Mouse (Mus musculus): ENCODE measurements around the gene Baiap2l2. TPM values are rescaled to one million over a fixed set of nuclear protein-coding genes. Genes with fewer than 3 reads are reported as not detected.

The Baiap2l2 gene
- polyA plus RNA-seq (2017; shearing (Covaris generic)): 1.4 TPM

GRCm38 (mm10) chr15:79285399-79285798 lies at the start of gene Baiap2l2:
Gene Baiap2l2, minus strand, starts transcription at chr15:79285537.

DNA sequence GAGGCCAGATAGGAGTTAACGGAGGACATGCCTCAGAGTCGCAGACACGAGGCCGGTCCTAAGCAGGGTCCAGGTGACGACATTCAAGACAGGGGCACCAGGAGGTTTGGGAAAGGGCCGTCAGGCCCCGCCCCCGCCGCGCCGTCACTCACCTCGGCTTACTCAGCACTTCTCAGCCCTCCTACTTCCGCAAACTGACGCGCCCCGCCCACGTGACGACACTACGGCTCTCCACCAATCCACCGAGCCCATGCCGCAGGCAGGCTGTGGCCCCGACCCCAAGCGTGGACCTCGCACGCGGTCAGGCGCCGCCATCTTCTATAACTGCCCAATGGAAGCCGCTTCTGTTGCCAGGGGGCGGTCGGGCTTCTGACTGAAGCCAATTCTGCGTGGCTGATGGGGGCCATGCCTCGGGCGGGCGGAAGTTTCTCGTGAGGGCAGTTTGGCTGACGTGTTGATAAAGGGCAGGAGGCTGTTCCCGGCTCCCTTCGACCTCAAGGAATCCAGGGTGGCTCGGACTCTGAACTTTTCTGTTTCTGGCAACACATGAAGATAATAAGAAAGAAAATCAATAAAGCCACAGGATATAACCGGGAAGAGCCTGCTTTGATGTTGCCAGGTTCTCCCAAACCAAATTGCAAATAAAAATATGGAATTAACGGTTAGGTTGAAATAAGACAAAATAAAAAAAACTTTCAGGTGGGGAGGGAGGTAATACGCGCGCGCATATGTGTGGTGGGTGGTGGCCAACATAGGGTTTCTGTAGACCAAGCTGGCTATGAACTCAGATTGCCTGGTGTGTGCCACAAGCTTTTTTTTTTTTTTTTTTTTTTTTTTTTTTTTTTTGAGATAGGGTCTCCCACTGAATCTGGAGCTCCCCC lies 43.0 kb upstream of the Baiap2l2 start, which contains the start of gene Pla2g6:
Pla2g6 (minus strand) TSS at position 333 of the 881 bp plus-strand sequence.

GRCm38 (mm10) chr15:79254661-79255060 lies 30.7 kb downstream of the Baiap2l2 start, which contains the start of gene Slc16a8:
Gene Slc16a8, minus strand, starts transcription at chr15:79254761.

GRCm38 (mm10) chr15:79229058-79229821 lies 56.1 kb downstream of the Baiap2l2 start, which contains the start of the genes Pick1 and Gm49486:
Gene Pick1, plus strand, starts transcription at chr15:79229173.
Gene Gm49486, plus strand, starts transcription at chr15:79229391.

Other genes with a start within 250 kb of the Baiap2l2 start
- not detected for gene Galr3, start 243.7 kb downstream of the Baiap2l2 start, polyA plus RNA-seq (2017; shearing (Covaris generic))
- gene Ankrd54, start 222.6 kb downstream of the Baiap2l2 start, polyA plus RNA-seq (2017; shearing (Covaris generic)): 41.2 TPM
- gene Eif3l, start 210.4 kb downstream of the Baiap2l2 start, polyA plus RNA-seq (2017; shearing (Covaris generic)): 99.7 TPM
- 30.7 TPM for gene Micall1, start 176.6 kb downstream of the Baiap2l2 start, polyA plus RNA-seq (2017; shearing (Covaris generic))
- gene Polr2f, start 144.5 kb downstream of the Baiap2l2 start, polyA plus RNA-seq (2017; shearing (Covaris generic)): 82.3 TPM
- gene 1700088E04Rik, start 144.3 kb downstream of the Baiap2l2 start, polyA plus RNA-seq (2017; shearing (Covaris generic)): 0.99 TPM
- 0.17 TPM for gene Sox10, start 120.3 kb downstream of the Baiap2l2 start, polyA plus RNA-seq (2017; shearing (Covaris generic))
- gene Pick1, start 56.4 kb downstream of the Baiap2l2 start, polyA plus RNA-seq (2017; shearing (Covaris generic)): 32.2 TPM
- gene Gm49486, start 56.1 kb downstream of the Baiap2l2 start, polyA plus RNA-seq (2017; shearing (Covaris generic)): not detected
- gene Slc16a8, start 30.8 kb downstream of the Baiap2l2 start, polyA plus RNA-seq (2017; shearing (Covaris generic)): not detected
- gene Pla2g6, start 42.9 kb upstream of the Baiap2l2 start, polyA plus RNA-seq (2017; shearing (Covaris generic)): 15.6 TPM
- 111 TPM for gene Maff, start 61.1 kb upstream of the Baiap2l2 start, polyA plus RNA-seq (2017; shearing (Covaris generic))
- gene Tmem184b, start 118.0 kb upstream of the Baiap2l2 start, polyA plus RNA-seq (2017; shearing (Covaris generic)): 41.1 TPM
- gene Csnk1e, start 170.0 kb upstream of the Baiap2l2 start, polyA plus RNA-seq (2017; shearing (Covaris generic)): 92.8 TPM
- gene Kcnj4, start 219.7 kb upstream of the Baiap2l2 start, polyA plus RNA-seq (2017; shearing (Covaris generic)): not detected
- not detected for gene Kdelr3, start 230.9 kb upstream of the Baiap2l2 start, polyA plus RNA-seq (2017; shearing (Covaris generic))

Data from effector memory CD4-positive, alpha-beta T cell, adult 5 months (primary cell).